Mouse (Mus musculus) left cerebral cortex, adult 18-20 months (tissue): Measurements from ENCODE around the gene Meox2. TPM values are rescaled to one million over a fixed set of nuclear protein-coding genes. Genes with fewer than 3 reads are reported as not detected.

Source experiments
- total RNA-seq, 2 experiments: library from RNA; stranded (reverse); gene quantifications; 2 replicates each; pipeline ENCODE4 v1.2.3; 2021

Meox2 gene
- total RNA-seq, 2 experiments from 2014 or later: not detected

Other genes with a start within 250 kb of the Meox2 start
- gene Agmo, start 133.1 kb downstream of the Meox2 start, total RNA-seq: 1 to 10 TPM; 4.5 to 5.5 TPM